Mouse (Mus musculus) frontal cortex, postnatal 25 days (tissue): ENCODE measurements around the gene Zfp790.

Experiments used
- DNase-seq, 2 experiments: peaks; one replicate each; pipeline ENCODE4 v3.0.0; 2022; ENCODE audit warnings: low spot score in 2 of 2

Gene Zfp790

GRCm38 (mm10) chr7:29815910-29816429 lies at the start of gene Zfp790:
Zfp790 (plus strand) TSS chr7:29816114.
- DNase-seq: peak; percentile 66 to 83

DNA sequence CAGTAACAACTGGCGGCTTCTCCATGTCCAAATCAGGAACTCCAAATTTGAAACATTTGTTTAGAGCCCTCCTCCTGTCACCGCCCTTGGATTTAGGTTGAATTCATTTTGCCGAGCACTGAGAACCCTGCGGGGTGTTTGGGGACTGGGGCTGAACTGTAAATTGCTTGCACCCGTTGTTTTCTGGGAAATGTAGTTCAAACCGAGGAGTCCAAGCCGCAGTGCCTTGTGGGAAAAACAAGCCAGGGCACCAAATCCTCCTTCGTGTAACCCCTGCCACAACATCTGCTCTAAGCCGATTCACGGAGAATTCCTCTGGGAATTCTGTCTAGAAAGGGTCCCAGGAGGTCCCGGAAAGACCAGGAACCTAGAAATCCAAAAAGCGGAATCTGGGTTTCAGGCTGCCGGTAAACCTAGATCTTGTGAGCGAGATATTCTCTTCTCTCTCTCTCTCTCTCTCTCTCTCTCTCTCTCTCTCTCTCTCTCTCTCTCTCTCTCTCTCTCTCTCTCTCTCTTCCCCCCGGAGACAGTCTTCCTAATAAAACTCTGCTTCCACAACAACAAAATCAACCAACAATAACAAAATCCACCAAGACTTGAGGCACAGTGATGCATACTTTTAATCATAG lies 48.7 kb upstream of the Zfp790 start:
- peak; percentile 62 to 74 for DNase-seq

GRCm38 (mm10) chr7:29768090-29768900 lies 47.6 kb upstream of the Zfp790 start, which contains the start of gene Zfp84:
Zfp84 (plus strand) TSS chr7:29768552.
- peak; percentile 69 to 81 for DNase-seq

DNA sequence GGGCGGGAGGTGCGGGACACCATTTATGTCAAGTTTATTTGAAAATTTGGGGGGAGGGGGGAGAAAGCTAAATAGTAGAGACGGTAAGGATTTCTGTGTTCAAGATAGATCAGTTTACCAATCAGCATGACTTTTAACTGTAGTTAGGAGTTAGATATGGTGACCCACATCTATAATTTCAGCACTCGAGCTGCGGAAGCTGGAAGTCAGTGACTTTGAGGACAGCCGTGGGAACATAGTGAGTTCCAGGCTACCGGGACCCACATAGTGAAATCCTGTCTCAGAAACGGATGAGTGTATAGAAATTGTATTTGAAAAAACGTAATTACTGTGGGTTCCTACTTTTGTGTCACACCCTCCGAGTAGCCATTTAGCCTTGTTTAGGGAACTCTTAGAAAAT lies 46.9 kb upstream of the Zfp790 start:
- no peak for DNase-seq

GRCm38 (mm10) chr7:29773503-29773902 lies 42.4 kb upstream of the Zfp790 start:
- DNase-seq: no peak

- no peak for DNase-seq
These were observed 41.5 kb upstream of the Zfp790 start for GRCm38 (mm10) chr7:29774371-29774770.

DNA sequence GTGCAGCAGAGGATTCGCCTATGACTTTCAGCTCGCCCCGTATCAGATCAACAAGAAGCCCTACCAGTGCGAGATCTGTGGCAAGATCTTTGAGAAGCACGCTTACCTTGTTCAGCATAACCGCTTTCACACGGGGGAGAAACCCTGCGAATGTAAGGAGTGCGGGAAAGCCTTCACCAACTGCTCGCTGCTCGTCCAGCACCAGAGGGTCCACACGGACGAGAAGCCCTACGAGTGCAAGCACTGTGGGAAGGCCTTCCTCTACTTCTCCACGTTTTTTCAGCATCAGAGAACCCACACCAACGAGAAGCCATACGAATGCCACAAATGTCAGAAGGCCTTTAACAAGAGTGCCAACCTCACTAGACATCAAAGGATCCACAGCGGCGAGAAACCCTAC lies 39.3 kb upstream of the Zfp790 start:
- no peak for DNase-seq

GRCm38 (mm10) chr7:29777372-29777771 lies 38.5 kb upstream of the Zfp790 start:
- DNase-seq: no peak

DNA sequence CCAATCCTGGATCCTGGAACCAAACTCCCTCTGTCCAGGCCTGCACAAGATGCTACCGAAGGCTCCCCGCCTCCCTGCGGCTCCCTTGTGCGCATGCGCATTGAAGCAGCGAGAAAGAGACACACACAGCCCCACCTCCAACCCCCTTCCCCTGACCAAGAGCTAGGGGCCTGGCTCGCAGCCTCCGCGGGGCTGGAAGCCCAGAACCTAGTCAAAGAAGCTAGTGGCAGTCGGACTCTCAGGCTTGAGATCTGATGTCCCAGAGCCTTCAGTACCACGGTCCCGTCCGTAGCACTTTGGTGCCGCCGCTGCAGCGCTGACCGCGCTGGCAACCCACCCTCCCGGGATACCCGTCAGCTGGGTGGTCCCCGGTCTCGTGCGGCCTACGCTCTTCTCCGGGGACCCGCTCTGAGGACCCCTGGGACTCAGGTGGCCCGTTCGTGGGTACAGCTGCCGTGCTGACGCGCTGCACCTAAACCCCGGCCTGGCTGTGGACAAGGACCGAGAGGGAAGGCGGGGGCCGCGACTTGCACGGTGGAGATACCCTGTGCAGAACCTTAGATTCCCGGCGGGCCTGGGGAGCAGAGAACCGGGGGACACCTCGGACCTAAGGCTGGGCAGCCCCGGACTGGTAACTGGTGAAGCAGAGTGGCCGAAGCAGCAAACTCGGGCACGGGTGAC lies 31.9 kb upstream of the Zfp790 start, which contains the start of gene Zfp30:
Gene Zfp30 (plus strand): TSS at position 128 of the 681 bp plus-strand sequence.
- DNase-seq: peak; percentile 69 to 74

GRCm38 (mm10) chr7:29785023-29785422 lies 30.9 kb upstream of the Zfp790 start:
- no peak for DNase-seq

DNA sequence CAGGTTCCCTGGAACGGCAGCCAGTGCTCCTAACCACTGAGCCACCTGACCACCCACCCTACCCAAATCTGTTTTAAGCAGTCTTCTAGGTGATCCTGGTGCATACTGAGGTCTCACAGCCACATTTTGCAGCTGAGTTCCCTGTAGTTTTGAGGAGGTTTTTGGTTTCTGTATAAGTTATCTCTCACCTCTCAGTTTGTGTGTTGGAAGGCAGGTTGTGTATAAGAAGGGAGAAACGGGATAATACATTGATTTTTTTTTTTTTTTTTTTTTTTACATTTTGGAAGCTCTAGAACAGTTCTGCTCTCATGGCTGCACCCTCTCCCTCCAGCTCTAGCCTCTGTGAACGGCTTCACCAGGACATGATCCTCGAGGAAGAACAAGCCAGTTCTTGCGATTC lies 30.0 kb upstream of the Zfp790 start:
- DNase-seq: no peak

GRCm38 (mm10) chr7:29792906-29793305 lies 23.0 kb upstream of the Zfp790 start:
- DNase-seq: no peak

- DNase-seq: no peak
These were observed 8.9 kb upstream of the Zfp790 start for GRCm38 (mm10) chr7:29807046-29807445.

DNA sequence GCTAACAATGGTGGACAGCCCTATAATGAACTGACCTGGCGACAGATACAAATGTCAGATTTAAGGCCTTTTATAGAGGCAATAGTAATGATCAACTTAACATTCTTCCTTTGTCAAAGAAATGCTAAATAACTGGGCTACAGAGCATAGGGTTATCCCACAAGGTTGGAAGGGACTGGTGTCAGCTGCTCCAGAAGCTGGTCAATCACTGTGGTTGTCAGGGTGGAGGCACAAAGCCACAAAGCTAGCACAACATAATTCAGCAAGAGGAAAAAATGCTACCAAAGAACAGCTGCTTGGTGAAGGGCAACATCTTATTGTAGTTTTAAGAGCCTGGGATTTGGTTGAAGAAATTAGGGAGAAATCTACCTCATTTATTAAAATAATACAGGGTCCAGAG lies 3.7 kb upstream of the Zfp790 start:
- DNase-seq: no peak

DNA sequence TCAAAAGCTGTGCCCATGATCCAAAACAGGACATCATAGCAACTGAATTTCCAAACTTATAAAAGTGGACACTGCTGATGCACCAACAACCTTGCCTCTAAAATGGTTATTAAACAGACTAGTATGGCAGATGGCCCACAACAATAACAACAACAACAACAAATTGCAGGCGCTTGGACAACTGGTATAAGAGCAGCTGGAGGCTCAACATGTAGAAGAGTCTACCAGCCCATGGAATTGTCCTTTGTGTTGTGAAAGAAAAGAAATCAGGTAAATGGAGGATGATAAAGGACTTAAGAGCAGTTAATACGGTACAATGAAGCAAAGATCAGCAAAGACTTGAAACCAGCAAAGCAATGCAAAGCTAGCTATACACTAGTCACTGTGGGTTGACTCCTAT lies 1.5 kb upstream of the Zfp790 start:
- DNase-seq: no peak

DNA sequence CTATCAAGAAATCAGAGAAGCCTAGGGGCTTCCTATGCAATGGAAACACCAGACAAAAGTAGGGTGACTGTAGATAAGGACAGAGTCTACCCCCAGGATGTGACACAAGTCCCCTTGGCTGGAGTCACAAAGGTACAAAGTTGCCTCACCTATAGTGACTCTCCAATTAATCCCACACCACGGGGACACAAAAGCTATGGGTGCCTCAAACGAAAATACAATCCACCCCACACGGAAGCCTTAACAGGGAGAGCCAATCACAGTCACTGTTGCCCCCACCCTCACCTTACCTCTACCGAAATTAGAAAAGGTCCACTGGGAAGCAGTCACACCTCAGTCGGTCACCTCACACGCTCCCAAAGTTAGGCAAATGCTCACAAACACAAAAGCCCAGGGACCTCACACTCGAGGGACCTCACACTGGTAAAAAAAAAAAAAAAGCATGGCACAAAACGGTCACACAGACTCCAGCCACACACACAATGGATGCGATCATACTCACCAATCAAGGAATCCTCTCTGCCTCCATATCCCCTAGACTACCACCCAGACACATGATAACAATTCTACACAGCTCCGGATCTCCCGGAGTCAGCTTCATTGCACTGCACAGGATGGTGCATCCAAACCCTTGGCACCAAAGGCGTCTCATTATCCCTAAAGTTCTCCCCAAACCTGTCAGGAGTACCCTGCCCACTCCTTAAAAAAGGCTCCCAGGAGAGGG lies 691 bp upstream of the Zfp790 start:
- no peak for DNase-seq

GRCm38 (mm10) chr7:29818619-29819254 lies 2.8 kb downstream of the Zfp790 start:
- DNase-seq: peak; percentile 27 to 63

- no peak for DNase-seq
These were observed 12.1 kb downstream of the Zfp790 start for GRCm38 (mm10) chr7:29828001-29828400.

DNA sequence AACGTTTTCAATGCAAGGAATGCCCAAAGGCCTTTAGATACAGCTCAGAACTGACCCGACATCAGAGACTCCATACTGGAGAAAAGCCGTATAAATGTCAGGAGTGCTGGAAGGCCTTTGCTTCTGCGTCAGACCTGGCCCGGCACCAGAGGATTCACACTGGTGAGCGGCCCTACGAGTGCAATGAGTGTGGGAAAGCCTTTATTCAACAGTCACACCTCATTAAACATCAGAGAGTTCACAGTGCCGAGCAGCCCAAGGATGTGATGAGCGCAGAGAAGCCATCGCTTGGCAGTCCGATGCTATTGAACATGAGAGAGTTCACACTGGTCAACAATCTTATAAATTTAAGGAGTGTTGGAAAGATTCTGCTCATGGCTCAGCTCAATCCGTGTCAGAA lies 13.9 kb downstream of the Zfp790 start:
- DNase-seq: no peak

DNA sequence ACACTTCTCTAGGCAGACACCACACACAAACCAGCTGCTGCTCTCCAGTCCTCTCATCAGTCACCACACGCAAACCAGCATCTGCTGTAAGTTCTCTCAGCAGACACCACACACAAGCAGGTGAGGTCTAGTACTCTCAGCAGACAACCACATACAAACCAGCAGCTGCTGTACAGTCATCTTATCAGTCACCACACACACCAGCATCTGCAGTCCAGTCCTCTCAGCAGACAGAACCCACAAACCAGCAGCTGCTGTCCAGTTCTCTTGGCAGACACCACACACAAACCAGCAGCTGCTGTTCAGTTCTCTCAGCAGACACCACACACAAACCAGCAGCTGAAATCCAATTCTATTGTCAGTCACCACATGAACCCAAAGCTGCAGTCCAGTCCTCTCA lies 20.9 kb downstream of the Zfp790 start:
- no peak for DNase-seq

GRCm38 (mm10) chr7:29839256-29839655 lies 23.3 kb downstream of the Zfp790 start:
- no peak for DNase-seq
